Mouse (Mus musculus) lung, adult 10 weeks (tissue): ENCODE data around the gene Olfr139. TPM values are rescaled to one million over a fixed set of nuclear protein-coding genes. Genes with fewer than 3 reads are reported as not detected.

Source experiments
- polyA plus RNA-seq: library from polyadenylated mRNA; stranded (reverse); fragments of 350-450 nt; fragmentation: Illumina TruSeq; extraction: RNeasy Lipid Tissue Mini Kit (QIAGEN cat#74804); gene quantifications from one replicate; pipeline ENCODE4 v1.2.3, GENCODE M21; 2014; ENCODE audit warnings: low read depth, low replicate concordance; ENCODE audit not compliant: insufficient read depth

Gene Olfr139
- polyA plus RNA-seq = not detected

GRCm38 (mm10) chr11:74056451-74056850 lies at the start of gene Olfr139, which contains the start of gene Olfr399:
Gene Olfr139, minus strand, starts transcription at chr11:74056551.
Gene Olfr399, minus strand, starts transcription at chr11:74056615.

GRCm38 (mm10) chr11:74069655-74070054 lies 13.3 kb upstream of the Olfr139 start, which contains the start of gene Zfp616:
Gene Zfp616, plus strand, starts transcription at chr11:74069955.

Other genes starting within 250 kb of the Olfr139 start
- gene Olfr392, start 239.5 kb downstream of the Olfr139 start, polyA plus RNA-seq = not detected
- gene Olfr393, start 205.1 kb downstream of the Olfr139 start, polyA plus RNA-seq = not detected
- not detected for gene Olfr394, start 165.8 kb downstream of the Olfr139 start, polyA plus RNA-seq
- gene Olfr395, start 147.3 kb downstream of the Olfr139 start, polyA plus RNA-seq = not detected
- not detected for gene Olfr23, start 119.9 kb downstream of the Olfr139 start, polyA plus RNA-seq
- not detected for gene Olfr397, start 95.7 kb downstream of the Olfr139 start, polyA plus RNA-seq
- not detected for gene Olfr398, start 66.1 kb downstream of the Olfr139 start, polyA plus RNA-seq
- not detected for gene Olfr399, start 64 bp upstream of the Olfr139 start, polyA plus RNA-seq
- not detected for gene Zfp616, start 13.4 kb upstream of the Olfr139 start, polyA plus RNA-seq
- gene Olfr401, start 57.2 kb upstream of the Olfr139 start, polyA plus RNA-seq = not detected
- not detected for gene Olfr402, start 97.0 kb upstream of the Olfr139 start, polyA plus RNA-seq
- gene Olfr403, start 129.7 kb upstream of the Olfr139 start, polyA plus RNA-seq = not detected
- gene Olfr43, start 154.8 kb upstream of the Olfr139 start, polyA plus RNA-seq = not detected
- not detected for gene Olfr406, start 203.3 kb upstream of the Olfr139 start, polyA plus RNA-seq
- not detected for gene Olfr59, start 227.2 kb upstream of the Olfr139 start, polyA plus RNA-seq